Mouse (Mus musculus) ES-E14 (cell line): ENCODE results near the gene Rps13. TPM values are rescaled to one million over a fixed set of nuclear protein-coding genes. Genes with fewer than 3 reads are reported as not detected.
"Not testable (repeated sequence)": the region's sequence is repeated elsewhere in the genome, so short reads cannot be mapped to it uniquely, and the experiment has no call there.

Experiments used
- DNase-seq: peaks from one replicate; pipeline ENCODE4 v3.0.0-alpha.2; 2013; ENCODE audit warnings: low read depth, low spot score
- H3K27ac ChIP-seq: 2 replicates; pipeline ENCODE4 v1.5.1; 2012; ENCODE audit warnings: low read depth, mild to moderate bottlenecking, low read length, moderate library complexity, mixed read lengths; ENCODE audit not compliant: poor library complexity, insufficient read depth, severe bottlenecking
- H3K36me3 ChIP-seq: 2 replicates; pipeline ENCODE4 v1.6.1; 2012; ENCODE audit warnings: mild to moderate bottlenecking, low read length, moderate library complexity, mixed read lengths; ENCODE audit not compliant: control insufficient read depth, poor library complexity, insufficient read depth, severe bottlenecking
- H3K4me1 ChIP-seq, 2 experiments: fragments of 150-350 bp in 1 of 2; sonication (generic) in 1 of 2; 2 replicates each; pipeline ENCODE4 v1.6.1; 2012; ENCODE audit warnings: low read length in 2 of 2, mild to moderate bottlenecking in 1 of 2, mixed read lengths in 1 of 2; ENCODE audit not compliant: control insufficient read depth in 2 of 2, insufficient read depth in 2 of 2, poor library complexity in 1 of 2
- H3K4me3 ChIP-seq, 2 experiments: fragments of 150-350 bp in 1 of 2; sonication (generic) in 1 of 2; 2 replicates each; pipeline ENCODE4 v1.5.1; 2012; ENCODE audit warnings: low read length in 2 of 2, low read depth in 1 of 2, mild to moderate bottlenecking in 1 of 2, mixed read lengths in 1 of 2; ENCODE audit not compliant: insufficient read depth in 1 of 2, poor library complexity in 1 of 2, severe bottlenecking in 1 of 2
- H3K9ac ChIP-seq: 2 replicates; pipeline ENCODE4 v1.6.1; 2012; ENCODE audit warnings: low read depth, mild to moderate bottlenecking, low read length, mixed read lengths; ENCODE audit not compliant: poor library complexity, insufficient read depth, severe bottlenecking
- H3K9me3 ChIP-seq: fragments of 150-350 bp; sonication (generic); 2 replicates; pipeline ENCODE4 v1.6.1; 2012; ENCODE audit warnings: low read depth, mild to moderate bottlenecking, low read length; ENCODE audit not compliant: control insufficient read depth, insufficient read depth
- CHD2 ChIP-seq: IDR thresholded peaks from 2 replicates; pipeline ENCODE4 v1.6.1; 2014; ENCODE audit warnings: mild to moderate bottlenecking, low read depth, low read length, inconsistent platforms
- HCFC1 ChIP-seq: IDR thresholded peaks from 2 replicates; pipeline ENCODE4 v1.6.1; 2012; ENCODE audit warnings: low read length, inconsistent platforms, borderline replicate concordance; ENCODE audit not compliant: insufficient read depth
- MAFK ChIP-seq: IDR thresholded peaks from 2 replicates; pipeline ENCODE4 v1.6.1; 2014; ENCODE audit warnings: mild to moderate bottlenecking, low read depth, low read length, inconsistent platforms; ENCODE audit not compliant: insufficient read depth
- ZC3H11A ChIP-seq: IDR thresholded peaks from 2 replicates; pipeline ENCODE4 v1.6.1; 2012; ENCODE audit warnings: low read depth, mild to moderate bottlenecking, inconsistent platforms, low read length, borderline replicate concordance
- ZNF384 ChIP-seq: IDR thresholded peaks from 2 replicates; pipeline ENCODE4 v1.6.1; 2012; ENCODE audit warnings: low read depth, low read length, inconsistent platforms
- in situ Hi-C, 2 experiments: fragments of 600-800 bp; cut with MboI; formaldehyde crosslinking; loops; one replicate each; pipeline ENCODE4 v1.15.1; 2025; ENCODE audit warnings: low sequenced_read_pairs in 2 of 2, inconsistent platforms in 1 of 2; ENCODE audit not compliant: unreplicated experiment in 2 of 2
- total RNA-seq: library from RNA; depleted of rRNA; stranded (reverse); fragments of 300-350 nt; gene quantifications from 2 replicates; pipeline ENCODE4 v1.2.3, GENCODE M21; 2012; rRNA removed

The Rps13 gene
- 801 and 1,038 TPM in 2 replicates for total RNA-seq

DNA sequence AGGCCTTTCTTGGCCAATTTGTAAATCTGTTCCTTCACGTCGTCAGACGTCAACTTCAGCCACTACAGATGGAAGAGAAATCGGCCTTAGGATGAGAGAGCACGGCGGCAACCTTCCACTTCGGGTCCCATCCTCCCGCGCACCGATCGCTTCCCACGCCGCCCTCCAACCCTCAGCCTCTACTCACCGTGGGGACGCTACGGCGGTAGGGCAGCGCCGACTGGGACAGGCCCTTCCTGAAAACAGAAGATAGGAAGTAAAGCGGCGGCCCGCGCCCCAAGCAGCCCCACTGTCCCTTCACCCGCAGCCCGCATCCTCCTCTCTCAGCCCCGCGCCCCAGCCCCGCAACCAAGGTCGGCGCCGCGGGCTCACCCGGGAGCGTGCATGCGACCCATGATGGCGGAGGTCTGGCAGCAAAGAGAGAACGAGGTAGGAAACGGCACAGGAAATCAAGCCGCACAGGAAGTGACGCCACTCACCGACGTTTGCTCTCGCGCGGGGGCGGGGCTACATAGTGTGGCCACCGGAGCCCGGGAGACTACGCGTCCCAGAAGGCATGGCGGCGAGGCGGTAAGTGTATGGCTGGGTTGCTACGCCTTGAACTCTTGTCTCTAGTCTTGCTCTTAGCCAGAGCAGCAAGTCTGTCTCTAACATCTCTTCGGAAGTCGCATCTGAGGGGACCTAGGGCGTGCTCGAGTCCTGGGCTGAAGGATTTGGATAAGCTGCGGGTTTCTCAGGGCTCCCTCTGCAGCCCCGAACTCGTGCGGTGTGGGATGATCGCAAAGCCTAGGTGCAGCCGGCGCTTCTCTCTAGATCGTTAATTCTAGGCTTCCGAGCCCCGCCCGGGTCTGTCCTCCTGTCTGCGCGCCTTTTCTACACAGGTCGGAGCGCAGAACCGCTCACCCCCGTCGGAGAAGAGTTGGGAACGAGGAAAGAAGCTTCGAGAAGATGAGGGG is at the start of gene Rps13:
Gene Rps13, minus strand, starts transcription at position 483 of the 956 bp plus-strand sequence.
- Histone ChIP-seq H3K4me3 (peak within 1 kb of the TSS; percentile 84), H3K36me3 (peaks cover 18% of the 10 kb centered on the region), H3K9ac (peak within 1 kb of the TSS; percentile 96), H3K9me3 (no peaks in the 10 kb centered on the region), H3K27ac (peak within 1 kb of the TSS; percentile 92), H3K4me1 (no peaks in the 10 kb centered on the region)
- in situ Hi-C loops = no loop called here
- DNase-seq = peak; percentile 93
- TF ChIP-seq ZC3H11A (no peak), CHD2 (no peak), HCFC1 (peak; percentile 86)

GRCm38 (mm10) chr7:116379181-116379580 is 45.2 kb upstream of the Rps13 start:
- H3K9me3 ChIP-seq, H3K36me3 ChIP-seq, H3K4me3 ChIP-seq, H3K27ac ChIP-seq, H3K9ac ChIP-seq, H3K4me1 ChIP-seq, in situ Hi-C loops: not testable (repeated sequence)
- DNase-seq = peak; percentile 19

- no peak for DNase-seq
- in situ Hi-C loops = no loop called here
- H3K4me1 ChIP-seq = 0 out of 4 replicates have a peak, but pooled peaks cover 0 to 2% of the 10 kb centered on the region in 2 experiments
Observed at GRCm38 (mm10) chr7:116374284-116374683, 40.3 kb upstream of the Rps13 start.

DNA sequence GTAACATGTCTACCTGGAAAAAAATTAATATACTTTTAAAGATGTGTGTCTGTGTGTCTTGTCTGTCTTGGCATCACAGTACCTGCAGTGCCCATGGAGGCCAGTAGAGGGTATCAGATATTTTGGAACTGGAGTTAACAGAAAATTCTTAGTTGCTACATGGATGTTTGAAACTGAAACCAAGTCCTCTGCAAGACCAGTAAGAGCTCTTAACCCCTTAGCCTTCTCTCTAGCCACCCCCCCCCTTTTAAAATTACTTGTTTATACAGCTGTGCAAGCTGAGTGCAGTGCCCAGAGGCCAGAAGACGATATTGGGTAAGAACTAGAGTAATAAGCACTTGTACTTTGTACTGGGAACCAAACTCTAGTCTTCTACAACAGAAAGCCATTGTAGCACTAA is 2.2 kb upstream of the Rps13 start:
- TF ChIP-seq HCFC1 (no peak), ZC3H11A (no peak), ZNF384 (no peak), MAFK (no peak)
- H3K36me3 ChIP-seq = peaks cover 18% of the 10 kb centered on the region
- in situ Hi-C loops = no loop called here
- no peaks in the 10 kb centered on the region for H3K4me1 ChIP-seq
- no peak overlapping the region; a peak in 1 of 4 replicates for H3K4me3 ChIP-seq
- H3K9ac ChIP-seq = peak overlapping the region; percentile 5; the same call in 1 of the 2 replicates
- peak; percentile 56 for DNase-seq
- H3K9me3 ChIP-seq = no peaks in the 10 kb centered on the region
- no peak overlapping the region for H3K27ac ChIP-seq

More at GRCm38 (mm10) chr7:116374284-116374683, 40.3 kb upstream of the Rps13 start:
- no peak overlapping the region for H3K9ac ChIP-seq
- no peak for TF ChIP-seq ZC3H11A
- TF ChIP-seq MAFK = no peak
- TF ChIP-seq HCFC1 = no peak
- no peak for TF ChIP-seq CHD2
- TF ChIP-seq ZNF384 = no peak
- no peak overlapping the region for H3K4me3 ChIP-seq
- H3K9me3 ChIP-seq = no peaks in the 10 kb centered on the region
- H3K36me3 ChIP-seq = no peaks in the 10 kb centered on the region
- H3K27ac ChIP-seq = no peak overlapping the region

GRCm38 (mm10) chr7:116335133-116335532 is 1.1 kb upstream of the Rps13 start:
- Histone ChIP-seq H3K4me1 (no peaks in the 10 kb centered on the region), H3K27ac (peak overlapping the region; percentile 4; the same call in 1 of the 2 replicates), H3K9me3 (no peaks in the 10 kb centered on the region), H3K4me3 (peak overlapping the region; percentile 84), H3K36me3 (peaks cover 18% of the 10 kb centered on the region), H3K9ac (peak overlapping the region; percentile 91; the same call in 1 of the 2 replicates)
- TF ChIP-seq ZNF384 = no peak
- no peak for TF ChIP-seq HCFC1
- no peak for TF ChIP-seq CHD2
- no peak for TF ChIP-seq MAFK
- TF ChIP-seq ZC3H11A = no peak
- in situ Hi-C loops = no loop called here
- DNase-seq = no peak
